Mouse (Mus musculus): ENCODE results near the gene Vnn3. TPM values are rescaled to one million over a fixed set of nuclear protein-coding genes. Genes with fewer than 3 reads are reported as not detected.

The Vnn3 gene
- polyA plus RNA-seq, 1 experiment from 2014 or later = 3.4 TPM

GRCm38 (mm10) chr10:23836003-23836964 is 15.0 kb upstream of the Vnn3 start:
- no peak overlapping the region for H3K4me3 ChIP-seq (replicated peaks)
- no peaks in the 10 kb centered on the region for H3K4me1 ChIP-seq (replicated peaks)
- 45% methylated on average over 9 of the region's 9 CpGs for WGBS (ENCODE audit: insufficient replicate concordance)
- H3K36me3 ChIP-seq (replicated peaks) = no peaks in the 10 kb centered on the region
- no peak for ATAC-seq (ENCODE audit: insufficient read depth)
- no peaks in the 10 kb centered on the region for H3K9me3 ChIP-seq (replicated peaks)
- H3K4me2 ChIP-seq = no peak overlapping the region
- no peak overlapping the region for H3K9ac ChIP-seq
- H3K27me3 ChIP-seq = no peaks in the 10 kb centered on the region
- H3K27ac ChIP-seq (replicated peaks) = no peak overlapping the region

- no peak overlapping the region for H3K27ac ChIP-seq (replicated peaks)
- no peak for ATAC-seq (ENCODE audit: insufficient read depth)
- H3K4me2 ChIP-seq = no peak overlapping the region
- H3K27me3 ChIP-seq = no peaks in the 10 kb centered on the region
- H3K9me3 ChIP-seq (replicated peaks) = no peaks in the 10 kb centered on the region
- H3K4me1 ChIP-seq (replicated peaks) = no peaks in the 10 kb centered on the region
- H3K4me3 ChIP-seq (replicated peaks) = no peak overlapping the region
- 60% methylated on average over 3 of the region's 3 CpGs for WGBS (ENCODE audit: insufficient replicate concordance)
- no peak overlapping the region for H3K9ac ChIP-seq
- no peaks in the 10 kb centered on the region for H3K36me3 ChIP-seq (replicated peaks)
Observed at GRCm38 (mm10) chr10:23837115-23837514, 14.1 kb upstream of the Vnn3 start.

GRCm38 (mm10) chr10:23838910-23839309 is 12.4 kb upstream of the Vnn3 start:
- WGBS (ENCODE audit: insufficient replicate concordance) = 70% methylated on average over 3 of the region's 3 CpGs
- H3K9ac ChIP-seq = no peak overlapping the region
- H3K4me2 ChIP-seq = no peak overlapping the region
- no peaks in the 10 kb centered on the region for H3K4me1 ChIP-seq (replicated peaks)
- H3K27ac ChIP-seq (replicated peaks) = no peak overlapping the region
- no peaks in the 10 kb centered on the region for H3K9me3 ChIP-seq (replicated peaks)
- no peaks in the 10 kb centered on the region for H3K27me3 ChIP-seq
- no peak overlapping the region for H3K4me3 ChIP-seq (replicated peaks)
- H3K36me3 ChIP-seq (replicated peaks) = no peaks in the 10 kb centered on the region
- peak; percentile 34; the same call in 1 of the 2 replicates for ATAC-seq (ENCODE audit: insufficient read depth)

- no peaks in the 10 kb centered on the region for H3K27me3 ChIP-seq
- WGBS (ENCODE audit: insufficient replicate concordance) = 39% methylated on average over 9 of the region's 9 CpGs
- no peak overlapping the region for H3K4me3 ChIP-seq (replicated peaks)
- ATAC-seq (ENCODE audit: insufficient read depth) = peak; percentile 44; the same call in 1 of the 2 replicates
- no peaks in the 10 kb centered on the region for H3K36me3 ChIP-seq (replicated peaks)
- no peaks in the 10 kb centered on the region for H3K4me1 ChIP-seq (replicated peaks)
- H3K27ac ChIP-seq (replicated peaks) = no peak overlapping the region
- no peak overlapping the region for H3K4me2 ChIP-seq
- H3K9ac ChIP-seq = no peak overlapping the region
- no peaks in the 10 kb centered on the region for H3K9me3 ChIP-seq (replicated peaks)
Observed at GRCm38 (mm10) chr10:23839368-23839767, 11.9 kb upstream of the Vnn3 start.

GRCm38 (mm10) chr10:23840496-23840895 is 10.8 kb upstream of the Vnn3 start:
- 46% methylated on average over 4 of the region's 4 CpGs for WGBS (ENCODE audit: insufficient replicate concordance)
- H3K9ac ChIP-seq = no peak overlapping the region
- H3K27ac ChIP-seq (replicated peaks) = no peak overlapping the region
- H3K27me3 ChIP-seq = no peaks in the 10 kb centered on the region
- no peak overlapping the region for H3K4me3 ChIP-seq (replicated peaks)
- no peaks in the 10 kb centered on the region for H3K36me3 ChIP-seq (replicated peaks)
- no peak overlapping the region for H3K4me2 ChIP-seq
- no peaks in the 10 kb centered on the region for H3K4me1 ChIP-seq (replicated peaks)
- no peak for ATAC-seq (ENCODE audit: insufficient read depth)
- H3K9me3 ChIP-seq (replicated peaks) = no peaks in the 10 kb centered on the region

- H3K27ac ChIP-seq (replicated peaks) = no peak overlapping the region
- H3K4me1 ChIP-seq (replicated peaks) = no peaks in the 10 kb centered on the region; the same call in 1 of the 2 replicates
- no peak overlapping the region for H3K4me2 ChIP-seq
- H3K27me3 ChIP-seq = no peaks in the 10 kb centered on the region
- H3K4me3 ChIP-seq (replicated peaks) = no peak overlapping the region
- 62% methylated on average over 2 of the region's 2 CpGs for WGBS (ENCODE audit: insufficient replicate concordance)
- H3K9ac ChIP-seq = no peak overlapping the region
- no peaks in the 10 kb centered on the region for H3K9me3 ChIP-seq (replicated peaks)
- no peaks in the 10 kb centered on the region for H3K36me3 ChIP-seq (replicated peaks)
- ATAC-seq (ENCODE audit: insufficient read depth) = no peak
Observed at GRCm38 (mm10) chr10:23852096-23852495, 834 bp downstream of the Vnn3 start.

GRCm38 (mm10) chr10:23864362-23865312 is 13.4 kb downstream of the Vnn3 start:
- Histone ChIP-seq H3K27ac (replicated peaks) (no peak overlapping the region), H3K27me3 (no peaks in the 10 kb centered on the region), H3K4me2 (no peak overlapping the region), H3K9me3 (replicated peaks) (no peaks in the 10 kb centered on the region), H3K4me3 (replicated peaks) (no peak overlapping the region), H3K36me3 (replicated peaks) (no peaks in the 10 kb centered on the region), H3K9ac (no peak overlapping the region), H3K4me1 (replicated peaks) (no peaks in the 10 kb centered on the region)
- no peak for ATAC-seq (ENCODE audit: insufficient read depth)
- 51% methylated on average over 9 of the region's 9 CpGs for WGBS (ENCODE audit: insufficient replicate concordance)

GRCm38 (mm10) chr10:23880695-23881094 is 29.4 kb downstream of the Vnn3 start:
- Histone ChIP-seq H3K9ac (no peak overlapping the region), H3K4me3 (replicated peaks) (no peak overlapping the region), H3K4me2 (no peak overlapping the region), H3K36me3 (replicated peaks) (no peaks in the 10 kb centered on the region), H3K4me1 (replicated peaks) (no peaks in the 10 kb centered on the region), H3K27me3 (no peaks in the 10 kb centered on the region), H3K27ac (replicated peaks) (no peak overlapping the region), H3K9me3 (replicated peaks) (no peaks in the 10 kb centered on the region)
- 67% methylated on average over 6 of the region's 6 CpGs for WGBS (ENCODE audit: insufficient replicate concordance)
- no peak for ATAC-seq (ENCODE audit: insufficient read depth)

GRCm38 (mm10) chr10:23884910-23885309 is 33.6 kb downstream of the Vnn3 start:
- no peaks in the 10 kb centered on the region for H3K9me3 ChIP-seq (replicated peaks)
- no peak overlapping the region for H3K9ac ChIP-seq
- no peaks in the 10 kb centered on the region for H3K36me3 ChIP-seq (replicated peaks)
- 50% methylated on average over 1 of the region's 1 CpGs for WGBS (ENCODE audit: insufficient replicate concordance)
- H3K4me2 ChIP-seq = no peak overlapping the region
- no peak for ATAC-seq (ENCODE audit: insufficient read depth)
- no peak overlapping the region for H3K4me3 ChIP-seq (replicated peaks)
- no peaks in the 10 kb centered on the region for H3K27me3 ChIP-seq
- no peaks in the 10 kb centered on the region for H3K4me1 ChIP-seq (replicated peaks)
- no peak overlapping the region for H3K27ac ChIP-seq (replicated peaks)

- Histone ChIP-seq H3K9me3 (replicated peaks) (no peaks in the 10 kb centered on the region), H3K4me1 (replicated peaks) (no peaks in the 10 kb centered on the region), H3K4me2 (no peak overlapping the region), H3K27me3 (no peaks in the 10 kb centered on the region), H3K27ac (replicated peaks) (no peak overlapping the region), H3K36me3 (replicated peaks) (no peaks in the 10 kb centered on the region), H3K9ac (no peak overlapping the region), H3K4me3 (replicated peaks) (no peak overlapping the region)
- no peak for ATAC-seq (ENCODE audit: insufficient read depth)
- WGBS (ENCODE audit: insufficient replicate concordance) = 37% methylated on average over 3 of the region's 3 CpGs
Observed at GRCm38 (mm10) chr10:23886060-23886459, 34.8 kb downstream of the Vnn3 start.

GRCm38 (mm10) chr10:23892987-23893386 is 41.7 kb downstream of the Vnn3 start:
- Histone ChIP-seq H3K36me3 (replicated peaks) (no peaks in the 10 kb centered on the region), H3K4me3 (replicated peaks) (no peak overlapping the region), H3K4me1 (replicated peaks) (no peaks in the 10 kb centered on the region; the same call in 1 of the 2 replicates), H3K9me3 (replicated peaks) (no peaks in the 10 kb centered on the region), H3K9ac (no peak overlapping the region), H3K27ac (replicated peaks) (no peak overlapping the region), H3K27me3 (no peaks in the 10 kb centered on the region), H3K4me2 (no peak overlapping the region)
- WGBS (ENCODE audit: insufficient replicate concordance) = 54% methylated on average over 1 of the region's 1 CpGs
- no peak for ATAC-seq (ENCODE audit: insufficient read depth)

Data from liver, embryonic 15.5 days (tissue).